Mouse (Mus musculus): ENCODE data around the gene Rest.
A peak's percentile ranks its signal among the peaks of the same experiment; 100 is the strongest.

The Rest gene

GRCm38 (mm10) chr5:77309051-77309906 lies 44.0 kb downstream of the Rest start:
- DNase-seq (ENCODE audit: low read depth, low spot score) = peak; percentile 53

DNA sequence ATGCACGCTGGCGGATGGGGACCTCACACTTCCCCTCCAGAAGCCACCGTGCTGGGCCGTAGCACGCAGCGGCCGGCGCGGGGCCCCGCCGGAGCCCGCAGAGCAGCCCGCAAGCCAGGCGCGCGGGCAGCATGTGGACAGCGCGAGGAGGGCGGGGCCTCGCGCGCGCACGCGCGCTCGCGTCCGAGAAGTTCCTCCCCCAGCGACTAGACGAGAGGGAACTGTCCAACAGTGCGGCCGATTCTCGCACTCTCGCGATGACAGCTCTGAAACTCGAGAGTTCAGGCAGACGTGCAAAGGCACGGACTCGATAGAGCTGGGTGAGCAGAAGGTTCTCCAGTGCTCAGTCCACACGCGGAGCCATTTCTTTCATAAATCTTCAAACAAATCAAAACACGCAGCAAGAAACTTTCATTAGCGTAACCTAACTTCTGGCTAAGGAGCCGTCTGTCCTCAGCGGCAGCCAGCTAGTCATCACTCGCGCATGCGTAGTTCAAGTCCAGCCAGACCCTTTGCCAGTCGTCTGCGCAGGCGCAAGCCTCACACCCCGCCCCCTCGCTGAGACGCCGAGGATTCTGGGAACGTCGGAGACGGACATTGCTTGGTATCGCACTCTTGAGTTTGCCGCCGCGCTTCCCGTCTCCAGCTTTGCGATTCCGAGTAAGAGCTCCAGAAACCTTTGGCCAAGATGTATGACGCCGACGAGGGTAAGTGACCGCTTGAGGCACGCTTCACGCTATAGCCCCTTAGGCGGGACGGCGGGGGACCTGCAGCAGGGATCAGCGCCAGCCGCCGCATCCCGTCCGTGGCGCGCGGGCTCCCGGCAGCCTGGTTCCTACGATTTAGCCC lies 44.9 kb downstream of the Rest start, which contains the start of the genes Noa1 and Polr2b:
Noa1 (minus strand) TSS at position 161 of the 849 bp plus-strand sequence.
Polr2b (plus strand) TSS at position 224 of the 849 bp plus-strand sequence.
- peak; percentile 99 for DNase-seq (ENCODE audit: low read depth, low spot score)

DNA sequence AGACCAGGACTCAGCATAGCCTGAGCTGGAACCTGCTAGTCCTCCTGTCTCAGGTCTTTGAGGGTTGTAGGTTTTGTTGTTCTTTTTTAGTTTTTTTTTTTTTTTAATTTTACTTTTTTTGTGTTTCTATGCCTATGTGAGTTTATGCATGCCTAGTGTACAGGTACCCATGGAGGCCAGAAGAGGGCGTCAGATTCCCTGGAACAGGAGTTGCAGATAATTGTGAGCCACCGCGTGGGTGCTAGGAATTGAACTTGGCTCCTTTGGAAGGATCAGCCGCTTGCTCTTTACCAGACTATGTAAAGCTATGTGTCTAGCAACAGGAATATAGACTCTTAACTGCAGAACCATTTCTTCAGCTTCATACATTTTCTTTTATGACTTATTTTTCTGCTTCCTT lies 48.9 kb downstream of the Rest start:
- DNase-seq (ENCODE audit: low read depth, low spot score) = no peak

DNA sequence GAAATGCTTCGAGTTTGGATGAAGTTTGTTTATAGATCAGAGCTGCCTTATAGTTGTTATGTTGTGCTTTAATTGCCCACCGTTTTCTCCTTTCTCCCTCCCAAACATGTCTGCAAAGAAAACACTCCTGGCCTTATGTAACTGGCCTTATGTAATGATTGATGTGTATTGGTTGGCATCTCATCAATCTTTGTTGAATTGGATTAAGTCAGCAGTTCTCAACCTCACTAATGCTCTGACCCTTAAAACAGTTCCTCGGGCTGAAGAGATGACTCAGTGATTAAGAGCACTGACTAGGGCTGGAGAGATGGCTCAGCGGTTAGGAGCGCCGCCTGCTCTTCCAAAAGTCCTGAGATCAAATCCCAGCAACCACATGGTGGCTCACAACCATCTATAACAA lies 49.7 kb downstream of the Rest start:
- DNase-seq (ENCODE audit: low read depth, low spot score) = no peak

GRCm38 (mm10) chr5:77324936-77325335 lies 59.6 kb downstream of the Rest start:
- DNase-seq (ENCODE audit: low read depth, low spot score) = no peak

DNA sequence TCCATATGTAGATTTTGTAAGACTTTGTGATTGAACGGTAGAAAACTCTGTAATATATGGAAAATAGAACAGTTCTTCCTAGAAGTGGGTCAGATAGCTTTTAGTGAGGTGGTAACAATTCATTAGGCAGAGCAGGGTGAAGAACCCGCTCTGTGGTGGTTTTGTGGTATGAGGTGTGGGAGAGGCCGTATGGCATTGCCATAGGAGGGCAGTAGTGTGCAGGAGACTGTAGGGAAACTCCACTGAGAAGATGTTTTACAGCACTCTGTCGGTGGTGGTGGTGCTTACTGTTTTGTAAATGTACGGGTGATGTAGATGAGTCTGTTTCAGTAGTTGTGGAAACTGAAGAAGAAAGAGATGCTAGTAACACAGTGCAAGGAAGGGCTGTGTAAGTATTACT lies 64.9 kb downstream of the Rest start:
- peak; percentile 43 for DNase-seq (ENCODE audit: low read depth, low spot score)
